Mouse (Mus musculus) layer of hippocampus, postnatal 10 days (tissue): ENCODE measurements around the gene Rnls. TPM values are rescaled to one million over a fixed set of nuclear protein-coding genes. Genes with fewer than 3 reads are reported as not detected.

Source experiments
- DNase-seq, 2 experiments: peaks; one replicate each; pipeline ENCODE4 v3.0.0; 2021; ENCODE audit warnings: low spot score in 2 of 2
- microRNA-seq, 2 experiments: library from miRNA; unstranded; fragments of <30 nt; microRNA quantifications; one replicate each; pipeline ENCODE4 v1.2.0; 2021
- total RNA-seq, 2 experiments: library from RNA; stranded (reverse); gene quantifications; 2 replicates each; pipeline ENCODE4 v1.2.3; 2021

Rnls gene
- total RNA-seq, 2 experiments from 2014 or later, result 1.6 to 1.7 TPM

DNA sequence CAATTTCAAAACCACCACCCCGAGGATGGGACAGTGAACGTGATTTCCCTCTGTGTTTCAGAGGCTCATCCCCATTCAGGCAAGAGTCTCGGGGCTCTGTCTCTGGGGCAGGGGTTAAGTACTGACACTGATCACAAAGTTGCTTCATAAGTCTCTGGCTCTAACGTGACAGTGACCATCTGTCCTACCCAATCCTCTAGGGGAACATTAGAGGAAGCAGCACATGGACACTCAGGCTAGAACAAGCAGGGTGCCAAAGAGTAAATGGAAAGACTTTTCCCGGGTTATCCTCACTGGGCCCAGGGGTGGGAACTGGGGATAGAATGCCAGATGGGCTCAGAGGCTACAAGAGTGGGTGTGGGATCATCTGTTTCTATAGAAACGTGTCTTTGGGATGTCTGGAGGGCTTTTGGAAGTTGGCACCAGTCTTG lies 282.1 kb downstream of the Rnls start:
- no peak for DNase-seq

DNA sequence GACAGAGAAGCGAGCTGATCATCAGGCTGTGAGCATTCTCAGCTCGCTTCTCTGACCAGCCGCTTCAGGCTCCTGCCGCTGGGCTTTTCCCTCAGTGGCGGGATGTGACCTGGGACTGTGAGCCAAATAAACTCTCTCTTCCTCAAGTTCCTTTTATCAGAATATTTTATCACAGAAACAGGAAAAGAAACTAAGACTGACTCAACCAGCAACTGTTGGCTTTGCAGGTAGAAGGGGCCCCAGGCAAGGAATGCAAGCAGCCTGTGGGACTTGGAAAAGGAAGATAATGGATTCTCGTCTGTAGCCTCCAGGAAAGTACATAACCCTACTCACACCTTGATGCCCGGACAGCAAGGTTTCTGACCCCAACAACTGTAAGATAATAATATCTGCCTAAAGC lies 283.0 kb downstream of the Rnls start:
- DNase-seq, result no peak

DNA sequence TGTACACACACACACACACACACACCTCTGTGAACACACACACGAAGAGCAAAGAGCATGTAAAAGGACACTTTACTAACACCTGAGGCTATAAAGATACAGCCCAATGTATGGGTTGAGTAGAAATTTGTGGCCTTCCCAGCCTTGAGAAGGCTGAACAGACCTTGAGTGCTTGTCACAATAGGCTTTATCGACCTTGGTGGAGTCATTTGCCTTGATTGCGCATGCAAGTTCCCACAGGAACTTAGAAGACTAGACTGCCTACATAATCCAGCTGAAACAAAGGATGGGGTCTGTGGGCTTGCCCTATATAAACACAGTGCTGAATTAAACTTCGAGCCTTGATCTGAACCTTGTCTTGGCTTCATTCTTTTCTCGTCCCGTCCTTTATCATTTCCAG lies 288.2 kb downstream of the Rnls start:
- DNase-seq, result no peak

DNA sequence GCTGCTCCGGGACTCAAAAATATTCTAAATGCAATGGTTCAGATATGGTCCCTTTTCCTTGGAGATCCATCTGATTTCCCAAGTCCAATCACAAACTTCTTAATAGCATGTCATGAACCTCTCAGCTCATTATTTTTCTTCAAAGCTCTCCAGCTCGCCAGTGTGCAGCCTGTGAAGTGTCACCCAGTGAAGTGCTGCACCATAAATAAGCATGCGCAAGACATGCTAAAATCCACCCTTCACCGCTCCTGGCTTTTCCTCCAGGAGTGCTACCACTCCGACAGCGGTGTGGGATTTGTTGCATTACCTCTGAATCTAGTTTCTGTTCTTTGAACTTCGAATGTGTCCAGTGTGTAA lies 289.3 kb downstream of the Rnls start:
- no peak for DNase-seq

DNA sequence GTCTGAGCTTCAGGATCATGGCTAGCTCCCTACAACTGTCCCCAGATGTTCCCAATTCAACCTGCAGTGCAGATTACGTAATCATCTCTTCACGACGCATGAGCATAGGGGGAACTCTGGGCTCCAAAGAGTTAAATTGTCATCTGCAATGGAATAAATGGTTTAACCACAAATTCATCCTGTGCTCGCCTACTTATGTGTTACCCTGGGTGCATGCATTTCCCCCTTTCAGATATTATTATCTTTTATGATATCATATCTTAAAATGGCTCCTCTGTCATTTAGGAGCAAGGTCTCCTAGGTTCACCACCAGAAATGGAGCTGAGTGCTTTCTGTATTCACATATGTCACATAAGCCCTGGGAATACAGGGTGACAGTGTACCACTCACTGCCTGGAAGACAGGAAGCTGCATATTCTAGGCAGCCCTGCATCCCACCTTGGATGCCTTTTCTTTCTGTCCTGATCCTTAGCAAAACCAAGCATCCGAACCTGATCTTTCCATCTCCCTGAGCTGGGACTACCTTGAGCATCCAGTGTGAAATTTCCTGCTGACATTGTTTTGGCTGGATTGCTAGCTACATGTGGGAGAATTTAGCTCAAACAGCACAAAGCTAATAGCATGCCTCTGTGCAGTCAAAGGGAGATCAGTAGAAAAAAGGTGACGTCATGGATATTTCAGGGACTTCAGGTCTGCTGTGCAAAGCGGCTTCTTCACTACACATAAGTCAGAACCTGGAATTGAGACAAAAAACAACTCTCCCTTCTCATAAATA lies 289.9 kb downstream of the Rnls start:
- no peak for DNase-seq

DNA sequence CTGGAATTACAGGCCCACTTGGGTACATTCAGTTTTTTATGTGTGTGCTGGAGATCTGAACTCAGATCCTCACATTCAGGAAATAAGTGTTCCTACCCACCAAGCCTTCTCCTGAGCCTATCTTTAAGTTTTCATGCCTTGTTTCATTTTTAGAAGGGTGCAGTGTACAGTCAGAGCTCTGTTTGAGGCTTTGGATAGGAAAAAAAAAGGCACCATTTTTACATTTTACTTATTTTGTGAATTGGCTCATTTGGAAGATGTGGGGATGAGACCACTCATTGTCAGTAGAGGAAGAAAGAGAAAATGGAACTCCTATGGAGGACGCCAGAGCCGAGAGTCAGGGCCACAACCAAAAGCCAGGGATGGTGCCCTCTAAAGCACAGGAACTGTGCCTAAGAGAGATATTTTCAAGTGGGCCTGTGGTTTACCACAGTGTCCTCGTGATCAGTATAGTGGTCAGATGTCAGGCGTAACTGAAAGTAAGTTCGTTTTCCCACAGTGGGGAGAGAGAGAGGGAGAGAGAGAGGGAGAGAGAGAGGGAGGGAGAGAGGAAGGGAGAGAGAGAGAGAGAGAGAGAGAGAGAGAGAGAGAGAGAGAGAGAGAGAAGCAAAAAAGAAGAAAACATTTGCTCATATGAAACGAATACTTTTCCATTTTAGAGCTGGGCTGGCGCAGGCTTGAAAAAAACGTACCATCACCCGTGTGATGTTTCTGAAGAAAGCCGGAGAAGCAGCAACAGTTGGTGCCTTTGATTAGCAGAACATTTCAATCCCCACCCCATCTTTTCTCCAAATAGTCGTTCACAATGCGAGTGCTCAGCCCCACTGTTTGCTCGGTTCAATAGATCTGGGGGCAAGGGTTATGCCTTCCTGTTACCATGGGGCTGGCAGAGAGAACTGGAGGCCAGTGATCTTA lies 290.7 kb downstream of the Rnls start:
- no peak for DNase-seq

DNA sequence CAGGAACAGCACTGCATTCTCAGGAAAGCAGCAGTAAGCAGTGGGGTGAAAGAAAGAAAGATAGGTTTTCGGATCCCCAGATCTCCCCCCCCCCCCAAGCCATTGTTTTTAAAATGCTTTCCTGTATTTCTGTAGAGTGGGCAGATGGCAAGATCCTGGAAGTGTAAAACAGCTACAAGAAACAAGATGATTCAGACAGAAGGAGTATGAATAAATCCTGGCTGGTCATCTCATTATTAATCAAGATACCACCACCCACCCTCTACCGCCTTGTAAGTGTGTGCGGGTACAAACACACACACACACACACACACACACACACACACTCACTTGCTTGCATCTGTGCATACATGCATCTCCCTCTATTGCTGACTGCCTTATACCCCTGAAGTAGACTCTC lies 291.5 kb downstream of the Rnls start:
- no peak for DNase-seq

DNA sequence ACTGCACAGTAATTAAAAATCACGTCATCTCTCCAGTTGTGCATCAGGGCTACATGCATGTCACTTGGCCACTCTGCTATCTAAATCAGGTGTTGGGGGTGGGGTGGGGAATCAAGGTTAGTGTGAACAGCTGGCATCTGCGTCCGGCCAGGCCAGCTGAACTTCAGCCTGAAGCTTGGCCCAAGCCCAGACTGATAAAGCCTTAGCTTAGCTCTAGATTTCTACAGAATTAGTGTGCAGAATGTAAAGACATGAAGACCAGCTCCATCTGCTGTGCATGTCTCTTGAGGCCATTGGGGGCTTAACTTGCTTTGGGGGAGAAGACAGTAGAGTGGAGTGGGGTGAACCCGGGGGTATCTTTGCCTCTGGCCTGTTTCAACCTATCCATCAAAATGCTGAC lies 292.1 kb downstream of the Rnls start:
- DNase-seq, result no peak

DNA sequence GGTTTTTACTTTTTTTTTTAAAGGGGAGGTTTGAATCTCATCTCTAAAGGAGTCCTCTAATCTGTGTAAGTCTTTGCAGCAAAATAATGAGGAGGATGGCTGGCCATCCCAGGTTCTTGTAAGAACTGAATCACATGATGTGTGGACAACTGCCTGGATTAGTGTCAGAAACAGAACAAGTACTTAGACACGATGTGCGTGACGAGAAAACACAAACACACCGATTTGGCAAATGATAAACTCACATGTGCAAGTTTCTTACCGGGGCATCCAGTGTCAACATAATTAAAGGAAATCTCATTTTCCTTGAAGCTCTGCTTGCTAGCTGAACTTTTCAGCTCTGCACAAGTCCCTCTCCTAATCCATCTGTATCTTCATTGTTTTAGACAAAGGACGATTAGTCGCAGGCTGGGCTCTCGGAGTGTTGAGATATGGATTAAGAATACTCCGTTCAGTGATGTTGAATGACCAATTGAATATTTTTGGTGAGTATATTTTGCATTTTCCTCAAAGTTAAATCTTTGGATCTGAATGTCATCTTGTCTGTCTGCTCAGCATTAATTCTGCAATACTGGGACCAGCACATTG lies 292.8 kb downstream of the Rnls start:
- DNase-seq, result no peak

DNA sequence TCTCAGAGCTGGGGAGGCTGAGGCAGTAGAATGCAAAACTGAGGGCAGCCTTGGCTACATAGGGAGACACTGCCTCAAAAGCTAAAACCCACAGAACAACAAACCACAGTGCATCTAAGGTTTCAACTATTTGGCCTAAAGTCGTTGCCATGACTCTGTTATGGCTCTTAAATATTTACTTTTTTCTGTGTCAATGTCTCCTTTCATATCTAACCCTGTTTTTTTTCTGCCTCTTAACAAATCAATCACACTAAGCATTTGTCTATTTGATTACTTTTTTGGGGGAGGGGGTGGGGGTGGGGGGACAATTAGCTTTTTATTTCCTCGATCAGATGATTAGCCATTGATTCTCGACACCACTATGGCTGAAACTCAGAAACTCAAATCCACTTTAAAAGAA lies 294.4 kb downstream of the Rnls start:
- DNase-seq, result no peak

DNA sequence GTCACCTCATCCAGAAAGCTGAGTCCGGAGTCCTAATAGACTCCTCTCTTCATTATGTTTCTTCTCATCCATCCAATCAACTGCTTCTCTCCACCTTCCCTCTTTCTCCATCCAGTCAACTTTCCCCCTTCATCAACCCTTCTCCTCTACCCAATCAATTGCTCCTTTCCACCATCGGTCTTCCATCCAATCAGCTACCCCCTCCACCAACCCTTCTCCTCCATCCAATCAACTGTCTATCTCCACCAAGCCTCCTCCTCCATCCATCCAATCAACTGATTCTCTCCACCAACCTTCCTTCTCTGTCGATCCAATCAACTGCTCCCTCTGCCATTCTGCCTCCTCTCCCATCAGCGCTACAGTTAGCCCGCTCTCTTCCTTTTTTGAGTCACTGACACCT lies 295.5 kb downstream of the Rnls start:
- no peak for DNase-seq

DNA sequence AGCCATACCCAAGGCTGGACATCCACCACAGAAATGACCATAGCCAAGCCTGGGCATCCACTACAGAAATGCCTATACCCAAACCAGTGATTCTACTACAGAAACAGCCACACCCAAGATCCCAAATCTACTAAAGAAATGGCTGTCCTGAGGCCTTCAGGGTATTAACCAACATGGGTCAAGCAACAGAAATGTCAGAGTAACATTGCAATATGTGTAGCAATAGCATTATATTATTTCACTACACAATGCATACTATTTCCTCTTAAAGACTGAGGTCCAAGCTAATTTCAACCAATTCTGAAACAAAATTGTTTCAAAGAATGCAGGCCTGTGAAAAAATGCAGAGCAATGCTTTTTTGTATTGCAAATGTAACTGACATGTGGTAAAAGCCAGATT lies 299.5 kb downstream of the Rnls start:
- no peak for DNase-seq

DNA sequence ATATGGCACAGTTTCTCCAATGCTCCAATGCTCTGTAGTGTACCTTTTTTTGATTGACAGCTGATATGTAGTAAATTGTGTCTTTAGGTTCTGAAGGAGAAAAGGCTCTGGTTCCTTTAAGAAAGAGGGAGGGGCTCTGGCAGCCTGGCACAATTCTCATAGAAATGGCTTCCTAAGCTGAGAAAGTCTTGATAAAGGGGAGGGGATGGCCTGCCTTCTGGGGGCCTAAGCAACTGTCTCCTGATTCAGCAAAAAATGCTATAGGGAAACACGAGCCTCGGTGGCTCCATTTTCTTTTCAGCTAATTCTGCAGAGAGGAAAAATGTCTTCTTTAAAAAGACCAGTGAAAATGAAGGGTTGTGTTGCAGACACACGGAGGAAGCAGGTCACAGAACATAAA lies 300.8 kb downstream of the Rnls start:
- no peak for DNase-seq

DNA sequence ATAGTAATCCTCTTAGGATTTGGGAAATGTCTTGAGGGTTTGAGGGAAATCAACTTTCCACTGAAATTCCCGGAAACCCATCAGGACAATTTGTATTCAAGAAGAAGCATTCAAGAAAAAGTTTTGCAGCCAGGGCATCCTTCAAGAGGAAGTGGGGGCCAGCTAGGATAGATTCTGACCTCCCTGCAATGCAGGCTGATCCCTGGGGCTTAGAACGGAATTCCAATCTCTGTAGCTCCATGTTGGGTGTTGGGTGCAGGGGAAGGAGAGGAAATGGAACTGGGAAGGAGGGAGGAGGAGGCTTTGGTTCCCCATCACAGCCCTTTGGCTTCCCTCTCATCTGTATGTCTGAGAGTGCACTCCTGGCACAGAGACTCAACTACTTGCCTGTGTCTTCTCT lies 303.2 kb downstream of the Rnls start:
- no peak for DNase-seq

DNA sequence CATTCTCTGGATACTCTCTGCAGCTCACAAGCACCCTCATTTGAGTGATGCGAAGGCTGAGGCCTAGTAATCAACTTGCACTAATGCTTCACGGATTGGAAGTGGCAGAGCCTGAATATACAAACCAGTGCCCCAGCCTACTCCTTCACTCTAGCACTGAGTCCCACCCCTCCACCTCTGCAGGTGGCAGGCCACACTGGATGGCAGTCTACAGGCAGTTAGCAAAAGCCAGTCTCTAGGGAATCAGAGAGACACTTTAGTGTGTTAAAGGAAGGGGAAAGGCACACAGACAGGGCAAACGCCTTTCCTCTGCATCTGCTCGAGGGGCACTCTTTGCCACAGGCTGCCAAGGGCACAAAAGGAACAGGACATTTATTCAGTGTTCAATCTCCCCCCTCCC lies 304.1 kb downstream of the Rnls start:
- no peak for DNase-seq

Small RNA genes lying within 50 kb of the gene (microRNA-seq; reads per million reads assigned to microRNA genes)
- gene Mir3970, result 0.39 to 0.45 reads per million in 2 experiments

Other genes with a start within 250 kb of the Rnls start
- under 1 TPM in 1 of 2 experiments, not detected in 1; 0.22 TPM for gene Lipo4, start 125.5 kb upstream of the Rnls start, total RNA-seq
- gene Gm8978, start 233.0 kb upstream of the Rnls start, total RNA-seq, result not detected